Mouse (Mus musculus): ENCODE results near the gene Mdh1.
A peak's percentile ranks its signal among the peaks of the same experiment; 100 is the strongest.

Gene Mdh1

DNA sequence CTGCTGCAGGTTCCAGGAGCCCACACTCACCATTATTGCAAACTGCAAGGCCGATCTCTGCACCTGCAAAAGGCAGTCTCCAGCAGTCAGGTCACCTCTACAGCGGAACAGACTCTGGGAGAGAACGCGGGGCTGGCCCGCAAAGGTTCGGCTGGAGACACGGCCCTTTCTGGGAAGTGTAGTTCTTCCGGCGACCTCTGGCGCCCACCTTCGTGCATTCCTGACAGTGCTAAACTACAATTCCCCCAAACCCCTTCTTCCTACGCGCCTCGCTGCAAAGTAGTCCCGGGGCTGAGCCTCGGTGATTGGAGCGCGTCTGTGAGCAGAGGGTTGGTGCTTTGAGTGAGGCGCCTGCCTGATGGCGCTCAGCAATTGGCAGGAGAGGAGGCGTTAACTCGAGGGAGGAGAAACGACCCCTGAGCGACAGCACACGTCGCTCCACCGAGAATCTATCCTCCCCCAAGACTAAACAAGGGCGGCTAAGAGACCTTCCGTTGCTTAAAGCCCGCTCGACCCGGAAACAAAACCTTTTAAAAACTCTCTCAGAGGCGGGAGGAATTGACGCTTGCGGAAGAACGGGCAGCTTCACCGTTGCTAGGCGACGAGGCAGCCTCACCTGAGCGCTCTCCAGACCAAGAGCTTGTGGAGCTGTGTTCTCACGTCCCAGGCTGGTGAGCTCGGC lies at the start of gene Mdh1, which contains the start of gene Wdpcp:
Gene Mdh1 (minus strand): TSS at position 668 of the 682 bp plus-strand sequence.
Gene Wdpcp (plus strand): TSS at position 536 of the 682 bp plus-strand sequence.
- DNase-seq (ENCODE audit: low read depth, low spot score): peak; percentile 99

DNA sequence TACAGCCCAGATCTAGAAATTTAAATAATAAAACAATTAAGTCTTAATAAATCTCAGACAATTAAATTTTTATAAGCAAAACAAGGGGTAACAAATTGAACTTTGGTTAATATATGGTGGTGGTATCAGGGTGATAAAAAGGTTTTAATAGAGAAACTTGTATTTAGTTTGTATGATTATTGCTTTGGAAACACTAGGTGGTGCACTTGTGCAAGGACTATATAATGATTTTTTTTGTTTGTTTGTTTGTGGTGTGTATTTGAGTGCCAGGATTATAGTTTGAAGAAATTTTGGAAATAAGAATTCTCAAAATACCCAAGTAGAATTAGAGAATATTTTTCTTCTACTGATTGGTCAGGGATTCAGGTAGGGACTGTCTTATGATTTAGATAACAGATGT lies 43.7 kb upstream of the Mdh1 start:
- no peak for DNase-seq (ENCODE audit: low read depth, low spot score)

DNA sequence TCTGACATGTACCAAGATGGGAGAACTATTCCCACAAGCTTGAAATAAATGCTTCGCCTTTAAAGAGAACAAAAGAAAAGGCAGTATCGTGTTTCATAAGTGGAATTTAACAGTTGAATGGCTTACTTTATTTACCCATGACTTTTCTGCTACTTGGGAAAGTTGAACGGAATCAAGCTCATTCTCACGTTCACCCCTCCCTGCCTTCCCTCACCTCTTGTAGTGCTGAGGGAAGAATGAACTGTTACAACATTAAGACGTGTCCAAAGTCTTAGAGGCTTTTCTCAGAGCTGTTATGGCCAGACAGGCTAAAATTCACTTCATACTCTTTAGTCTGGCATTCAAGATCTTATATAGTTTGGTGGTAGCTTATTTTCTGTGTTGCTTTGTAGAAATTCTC lies 30.3 kb upstream of the Mdh1 start:
- no peak for DNase-seq (ENCODE audit: low read depth, low spot score)

DNA sequence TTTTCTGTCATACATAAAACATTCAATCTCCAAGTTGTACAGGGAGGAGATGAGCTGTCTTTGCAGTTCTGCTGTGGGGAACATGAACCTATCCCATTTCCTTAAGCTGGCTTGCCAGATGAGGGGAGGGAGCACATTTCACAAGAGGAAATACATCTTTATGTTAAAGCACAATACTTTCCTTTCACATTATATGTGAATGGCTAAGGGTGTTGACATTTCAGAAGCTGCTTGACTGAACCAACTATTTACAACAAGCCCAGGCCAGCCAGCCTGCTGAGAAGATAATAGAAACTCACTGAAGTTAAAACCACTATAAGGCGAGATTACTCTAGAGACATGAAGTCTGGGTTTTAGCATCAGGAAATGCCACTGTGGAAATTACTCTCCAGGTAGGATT lies 11.1 kb upstream of the Mdh1 start:
- DNase-seq (ENCODE audit: low read depth, low spot score): no peak

DNA sequence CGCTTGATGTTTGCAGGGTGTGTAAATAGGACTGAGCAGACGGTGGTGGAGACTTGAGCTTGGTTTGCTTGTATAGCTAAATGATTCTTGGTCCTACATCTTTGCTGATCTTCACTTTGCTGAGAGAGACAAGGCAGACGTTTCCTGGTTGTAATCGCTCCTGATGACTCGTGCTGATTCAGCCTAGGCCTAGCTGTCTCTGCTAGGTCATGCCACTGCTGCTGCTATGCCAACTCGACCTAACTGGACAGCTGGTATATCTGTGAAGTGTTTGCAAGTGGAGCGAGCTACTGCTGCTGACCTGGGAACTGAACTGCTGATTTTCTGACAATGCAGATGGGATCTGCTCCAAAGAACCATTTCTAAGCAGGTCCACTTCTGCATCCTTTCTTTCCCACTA lies 9.3 kb upstream of the Mdh1 start:
- DNase-seq (ENCODE audit: low read depth, low spot score): no peak

DNA sequence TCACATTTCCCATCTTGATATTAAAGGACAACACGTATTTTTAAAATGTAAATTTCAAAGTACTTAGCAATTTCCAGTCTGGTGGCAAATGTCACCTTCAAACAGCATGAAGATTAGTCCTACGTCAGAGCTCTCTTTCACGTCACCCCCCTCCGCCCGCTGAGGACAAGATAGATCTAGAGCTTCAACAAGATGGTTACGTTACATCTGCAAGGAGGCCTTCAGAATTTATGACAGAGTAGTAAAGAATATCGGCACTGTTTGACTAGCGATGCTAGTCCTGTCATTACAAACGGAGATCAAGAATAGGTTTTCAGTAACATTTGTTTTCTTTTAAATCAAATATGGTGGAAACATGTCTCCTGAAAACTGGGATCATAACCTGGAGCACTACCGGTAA lies 1.2 kb downstream of the Mdh1 start:
- peak; percentile 9 for DNase-seq (ENCODE audit: low read depth, low spot score)

DNA sequence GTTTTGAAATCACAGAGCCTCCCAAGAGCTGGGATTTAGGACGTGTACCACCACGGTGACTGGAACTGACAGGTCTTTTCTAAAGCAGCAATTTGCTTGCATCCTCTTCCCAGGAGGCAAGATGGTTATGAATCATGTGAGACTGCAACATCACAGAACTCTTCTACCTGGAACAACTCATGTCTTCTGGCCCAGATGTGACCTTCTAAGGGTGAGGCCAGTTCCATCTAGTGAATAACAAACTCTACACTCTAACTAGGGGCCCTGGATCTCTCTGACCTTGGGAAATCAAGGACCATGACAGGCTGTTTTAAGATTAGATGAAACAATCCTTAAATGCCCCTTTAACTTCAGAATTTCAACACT lies 2.1 kb downstream of the Mdh1 start:
- DNase-seq (ENCODE audit: low read depth, low spot score): no peak

DNA sequence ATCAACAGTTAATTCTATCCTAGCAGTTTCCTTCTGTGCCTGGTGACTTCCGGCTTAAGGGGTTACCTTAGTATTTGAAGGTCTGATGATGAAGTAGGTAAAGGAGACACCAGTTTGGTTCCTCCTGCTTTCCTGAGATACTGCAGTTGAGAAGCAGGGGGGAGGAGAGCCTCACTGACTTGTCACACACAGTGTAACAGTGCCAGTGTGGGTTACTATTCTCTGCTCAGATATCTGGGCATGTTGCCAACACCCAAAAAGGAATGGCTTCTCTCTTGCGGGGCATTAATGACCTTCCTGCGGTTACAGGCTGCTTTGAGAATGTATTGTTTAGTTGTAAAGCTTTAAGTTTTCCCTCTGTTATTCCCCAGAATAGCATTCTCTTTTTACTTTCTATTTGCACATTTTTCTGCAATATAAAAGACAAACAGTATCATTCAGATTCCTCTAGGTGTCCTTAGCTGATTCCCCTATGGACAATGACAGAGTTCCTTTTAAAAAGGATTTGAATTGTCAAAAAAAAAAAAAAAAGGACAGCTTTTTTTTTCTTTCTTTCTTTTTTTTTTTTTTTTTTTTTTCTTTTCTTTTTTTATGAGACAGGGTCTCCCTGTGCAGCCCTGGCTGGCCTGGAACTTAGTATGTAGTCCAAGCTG lies 2.6 kb downstream of the Mdh1 start:
- DNase-seq (ENCODE audit: low read depth, low spot score): peak; percentile 14

DNA sequence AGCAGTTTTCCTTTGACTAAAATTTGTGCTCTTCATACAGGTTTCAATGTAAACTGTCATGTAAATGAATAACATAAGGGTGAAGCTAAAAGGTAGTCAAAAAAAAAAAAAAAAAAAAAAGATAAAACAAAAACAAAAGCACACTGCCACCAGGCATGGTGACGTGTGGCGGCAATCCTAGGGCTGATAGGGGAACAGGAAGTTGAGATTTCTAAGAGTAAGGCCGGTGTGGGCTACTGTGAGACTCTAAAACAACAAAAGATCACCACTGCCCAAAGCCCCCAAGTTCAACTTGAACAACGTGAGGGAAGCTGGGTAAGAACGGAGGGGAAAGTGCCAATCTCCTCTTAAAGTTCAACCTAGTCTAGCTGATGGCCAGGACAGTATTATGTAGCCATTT lies 3.2 kb downstream of the Mdh1 start:
- DNase-seq (ENCODE audit: low read depth, low spot score): no peak

DNA sequence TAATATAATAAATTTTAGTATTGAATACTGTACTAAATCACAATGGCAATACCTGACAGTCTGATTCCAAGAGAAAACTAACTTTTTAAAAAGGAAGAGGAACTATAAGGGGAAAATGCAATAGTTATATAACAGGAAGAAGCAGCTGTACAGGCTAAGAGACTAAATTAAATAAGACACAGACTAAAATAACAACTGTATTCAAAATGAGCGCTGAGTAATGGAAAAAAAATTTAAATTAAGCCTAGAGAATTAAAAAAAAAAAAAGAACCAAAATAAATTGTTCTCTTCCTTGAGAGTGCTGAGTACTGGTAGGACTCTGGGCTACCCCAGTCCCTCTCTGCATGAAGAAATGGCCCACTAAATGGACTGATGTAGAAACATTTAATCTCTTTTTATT lies 4.4 kb downstream of the Mdh1 start:
- no peak for DNase-seq (ENCODE audit: low read depth, low spot score)

DNA sequence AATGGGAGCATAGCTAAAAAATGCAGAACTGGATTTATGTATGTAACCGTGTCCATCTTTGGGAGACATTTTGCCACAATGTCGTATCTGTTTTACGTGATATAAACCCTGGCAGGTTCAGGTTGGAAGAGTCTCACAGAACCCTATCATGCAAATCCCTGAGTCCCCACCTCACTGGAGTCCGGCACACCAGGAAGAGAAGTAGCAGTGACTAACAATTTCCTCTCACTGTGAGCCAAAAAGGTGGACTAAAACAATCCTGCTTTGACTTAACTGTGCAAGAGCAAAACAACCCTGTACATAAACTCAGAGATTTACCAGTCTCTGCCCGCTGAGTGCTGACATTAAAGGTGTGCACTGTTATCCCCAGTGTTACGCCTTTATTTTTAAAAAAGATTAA lies 5.2 kb downstream of the Mdh1 start:
- DNase-seq (ENCODE audit: low read depth, low spot score): no peak

DNA sequence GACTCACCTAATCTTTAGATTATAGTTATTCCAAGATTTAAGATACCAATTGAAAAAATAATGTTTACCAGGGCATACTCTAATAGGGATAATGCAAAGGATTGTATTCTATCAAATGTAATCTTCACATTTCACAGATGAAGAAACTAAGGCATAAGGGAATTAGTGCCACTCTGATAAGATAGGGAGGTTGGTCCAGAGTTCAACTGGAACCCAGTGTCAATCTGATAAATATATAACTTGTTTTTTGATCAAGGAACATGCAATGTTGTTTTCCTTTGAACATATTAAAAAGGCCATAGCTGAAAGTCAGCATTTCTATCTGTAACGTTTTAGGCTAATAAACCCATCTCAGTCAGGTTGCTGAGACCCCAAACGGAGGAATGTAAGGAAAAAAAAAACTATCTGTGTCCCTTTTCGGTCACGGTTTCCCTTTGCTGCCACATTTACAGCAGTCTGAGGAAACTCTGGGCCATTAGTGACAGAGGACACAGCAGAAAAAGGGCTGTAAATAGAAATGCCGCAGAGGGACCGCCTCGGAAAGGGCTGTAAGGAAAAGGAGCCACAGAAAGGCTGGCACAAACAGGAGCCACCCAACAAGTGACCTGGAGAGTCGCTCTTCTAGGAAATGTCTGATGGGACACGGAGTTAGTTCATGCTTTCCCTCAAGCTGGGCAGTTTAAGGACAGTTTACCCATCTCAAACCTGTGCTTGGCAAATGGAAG lies 7.3 kb downstream of the Mdh1 start:
- DNase-seq (ENCODE audit: low read depth, low spot score): no peak

DNA sequence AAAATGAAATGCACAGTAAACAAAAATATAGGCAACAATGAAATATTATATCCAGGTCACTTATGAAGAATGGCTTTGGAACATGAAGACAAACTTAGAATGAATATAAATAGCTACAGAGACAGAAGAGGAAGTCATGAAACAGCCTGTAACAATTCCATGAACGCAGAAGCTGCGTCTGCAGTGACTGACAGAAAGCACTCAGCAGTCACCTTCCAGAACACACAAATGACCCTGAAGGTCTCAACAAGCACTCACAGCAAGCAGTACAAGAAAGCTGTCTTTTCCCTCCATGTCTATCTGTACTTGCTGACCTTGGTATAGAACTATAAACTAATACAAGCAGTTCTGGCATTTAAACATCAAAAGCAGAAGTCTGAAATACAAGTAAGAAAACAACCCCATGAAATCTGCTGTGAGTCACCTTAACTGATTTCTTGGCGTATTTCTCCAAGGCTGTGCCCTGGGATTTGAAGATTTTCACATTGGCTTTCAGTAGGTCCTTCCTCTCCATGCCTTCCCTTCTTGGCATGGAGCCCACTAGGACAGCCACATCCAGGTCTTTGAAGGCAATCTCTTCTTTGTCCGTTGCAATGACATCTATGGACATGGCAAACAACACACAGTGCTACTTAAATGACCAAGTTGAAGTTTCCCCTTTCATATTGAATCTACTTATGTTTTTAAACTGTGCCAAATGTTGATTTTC lies 8.4 kb downstream of the Mdh1 start:
- DNase-seq (ENCODE audit: low read depth, low spot score): no peak

DNA sequence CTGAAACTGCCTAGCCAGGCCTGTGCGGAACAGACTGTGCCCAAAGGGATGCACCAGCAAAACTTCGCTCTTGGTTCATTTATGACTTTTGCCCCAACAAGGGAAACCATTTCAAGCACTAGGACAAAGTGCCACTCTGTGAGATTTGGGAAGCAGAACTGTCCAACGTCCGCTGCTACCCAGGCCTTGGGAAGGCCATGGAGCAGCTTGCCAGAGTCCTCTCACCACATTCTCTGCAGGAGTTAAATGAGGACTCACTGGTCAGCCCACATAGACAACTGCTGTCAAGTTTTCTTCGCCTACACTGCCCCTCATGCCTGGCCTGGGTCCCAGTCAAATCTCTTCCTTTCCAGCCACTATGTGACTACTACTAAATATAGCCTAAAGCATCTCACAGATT lies 10.8 kb downstream of the Mdh1 start:
- DNase-seq (ENCODE audit: low read depth, low spot score): no peak

DNA sequence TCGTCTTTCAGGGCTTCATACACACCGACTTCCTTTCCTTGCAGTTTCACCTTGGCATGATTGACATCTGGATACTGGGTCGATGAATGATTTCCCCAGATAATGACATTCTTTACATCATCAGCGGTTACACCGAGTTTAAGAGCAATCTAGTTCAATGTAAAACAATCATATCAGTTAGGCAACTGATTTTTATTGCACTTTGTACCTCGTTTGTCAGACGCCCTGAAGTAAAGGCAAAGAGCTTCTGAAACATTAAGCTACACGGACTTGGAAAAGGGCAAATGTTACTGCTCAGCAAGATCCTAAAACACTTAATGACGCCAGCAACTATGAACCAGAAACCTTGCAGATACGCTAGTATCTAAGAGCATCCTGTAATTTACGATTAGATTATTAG lies 12.4 kb downstream of the Mdh1 start:
- DNase-seq (ENCODE audit: low read depth, low spot score): no peak

DNA sequence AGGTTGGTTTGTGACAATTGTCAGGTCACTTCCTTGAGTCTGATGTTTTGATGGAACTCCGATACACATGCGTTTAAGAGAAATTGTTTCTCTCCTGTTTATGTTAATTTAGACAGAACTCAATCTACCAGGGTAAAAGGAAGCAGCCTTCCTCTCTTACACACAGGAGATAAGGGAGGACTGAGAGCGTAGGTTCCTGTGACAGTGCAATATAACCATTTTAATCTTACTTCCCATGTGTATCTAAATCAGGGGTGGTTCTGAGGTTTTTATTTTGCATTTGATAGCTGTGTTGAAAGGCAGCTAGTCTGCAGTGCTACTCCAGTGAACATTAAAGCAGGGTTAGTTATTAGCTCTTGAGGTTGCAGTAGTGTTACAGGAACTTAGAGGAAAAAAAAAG lies 20.1 kb downstream of the Mdh1 start:
- DNase-seq (ENCODE audit: low read depth, low spot score): no peak

DNA sequence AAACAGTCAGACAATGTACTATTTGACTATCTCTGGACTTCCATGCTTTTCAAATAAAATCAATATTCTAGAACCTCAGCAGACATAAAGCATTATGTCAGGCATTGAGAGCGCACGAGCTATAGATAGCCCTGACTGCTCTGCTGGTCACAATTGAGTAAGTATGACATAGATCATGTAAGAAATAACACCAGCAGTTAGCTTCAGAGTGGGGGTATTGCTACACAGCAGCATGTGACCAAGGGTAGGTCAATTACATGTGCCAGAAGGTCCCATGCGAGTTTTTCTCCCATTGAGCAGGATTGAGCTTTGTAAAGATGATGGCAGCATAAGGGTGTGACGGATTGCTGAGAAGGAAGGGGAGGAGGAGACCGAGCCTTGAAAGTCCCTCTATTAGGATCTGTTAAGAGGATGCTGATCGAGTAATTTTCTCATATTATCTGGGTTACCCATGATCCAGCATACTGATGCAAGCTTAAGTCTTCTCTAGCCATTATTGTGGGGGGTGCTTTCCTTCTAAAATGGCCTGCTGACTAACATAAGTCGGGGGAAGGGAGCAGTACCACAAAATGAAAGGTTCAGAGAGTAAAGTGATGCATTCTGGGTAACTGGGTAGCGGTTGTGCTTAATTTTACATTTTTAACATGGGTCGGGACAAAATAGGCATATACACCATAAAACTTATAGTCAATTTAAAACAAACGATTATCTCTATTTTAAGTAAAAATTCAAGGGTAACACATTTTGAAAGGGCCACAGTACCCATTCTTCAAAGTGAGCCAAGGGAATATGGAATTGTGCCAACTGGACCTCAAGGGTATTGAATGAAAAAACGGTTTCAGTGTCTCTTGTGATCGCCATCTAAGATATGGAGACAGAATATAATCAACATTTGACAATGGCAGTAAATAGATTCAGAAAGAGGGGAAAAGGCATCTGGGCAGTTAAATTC lies 21.7 kb downstream of the Mdh1 start:
- no peak for DNase-seq (ENCODE audit: low read depth, low spot score)

DNA sequence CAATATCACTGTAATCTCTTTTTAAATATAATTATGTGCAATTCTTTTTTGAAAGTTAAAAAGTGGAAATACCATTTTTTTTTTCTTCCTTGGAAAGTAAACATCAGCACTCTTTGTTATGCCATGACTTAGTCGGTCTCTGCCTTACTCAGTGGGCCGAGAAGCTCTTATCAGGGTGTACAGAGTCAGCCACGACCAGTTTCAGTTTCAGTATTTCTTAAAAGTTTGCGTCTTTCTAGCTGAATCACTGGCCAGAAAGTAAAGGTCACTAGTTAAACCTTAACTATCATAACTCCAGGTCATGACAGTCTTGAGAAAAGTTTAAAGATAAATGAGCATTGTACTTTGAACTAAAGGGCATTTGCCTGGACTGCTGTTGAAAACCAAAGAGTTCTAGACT lies 22.4 kb downstream of the Mdh1 start:
- no peak for DNase-seq (ENCODE audit: low read depth, low spot score)

DNA sequence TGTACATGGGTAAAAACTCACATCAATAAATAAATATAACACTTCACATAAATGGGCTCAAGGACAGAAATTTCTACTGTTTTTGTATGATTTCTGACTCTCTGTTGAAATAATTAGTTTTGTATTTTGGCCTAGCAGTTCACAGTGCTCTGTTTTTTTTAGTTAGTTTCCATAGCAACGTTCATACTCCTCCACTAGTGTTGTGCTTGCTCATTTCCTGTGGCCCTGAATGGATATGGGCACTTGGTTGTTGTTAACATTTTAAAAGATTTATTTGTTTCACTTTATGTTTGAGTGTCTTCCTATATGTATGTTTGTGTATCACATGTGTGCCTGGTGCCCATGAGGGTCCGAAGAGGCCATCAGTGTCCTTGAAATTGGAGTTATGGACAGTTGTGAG lies 23.1 kb downstream of the Mdh1 start:
- DNase-seq (ENCODE audit: low read depth, low spot score): no peak

DNA sequence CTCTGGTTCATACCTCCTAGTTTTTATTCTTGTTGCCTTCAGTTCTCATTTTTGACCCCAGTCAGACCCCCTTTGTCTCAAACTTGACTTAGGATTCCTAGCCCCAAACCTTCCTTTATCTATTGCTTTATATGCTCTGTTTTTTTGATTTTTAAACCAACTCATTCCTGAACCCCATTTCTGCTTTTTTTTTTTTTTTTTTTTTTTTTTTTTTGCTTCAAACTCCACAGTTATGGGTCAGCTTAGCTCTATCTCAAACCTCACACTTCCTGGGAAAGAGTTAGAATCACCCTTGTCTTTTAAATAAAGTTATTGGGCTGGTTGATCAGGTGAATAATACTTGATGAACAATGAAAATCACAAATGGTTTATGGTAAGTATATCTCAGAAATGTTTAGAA lies 24.6 kb downstream of the Mdh1 start:
- DNase-seq (ENCODE audit: low read depth, low spot score): no peak

DNA sequence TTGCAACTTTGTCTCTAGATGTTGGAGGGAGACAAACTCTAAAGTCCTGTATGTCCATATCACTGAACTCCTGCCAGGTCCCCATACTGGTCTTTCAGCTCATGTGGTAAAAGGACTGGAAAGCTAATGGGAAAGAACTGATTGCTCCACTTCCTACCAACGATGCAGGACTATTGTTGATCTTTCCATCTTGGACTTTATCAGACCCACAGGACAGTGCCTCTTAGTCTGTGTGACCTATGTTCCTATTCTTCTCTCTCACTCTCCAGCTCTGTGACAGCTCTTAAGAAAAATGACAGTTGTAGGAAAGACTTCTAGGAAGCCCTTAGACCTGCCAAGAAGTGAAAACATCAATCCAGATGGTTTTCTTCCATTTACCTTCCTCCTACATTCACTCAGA lies 25.5 kb downstream of the Mdh1 start:
- no peak for DNase-seq (ENCODE audit: low read depth, low spot score)
